Mouse (Mus musculus) megakaryocyte, embryonic 14.5 days (primary cell): Measurements from ENCODE around the gene Pgpep1. TPM values are rescaled to one million over a fixed set of nuclear protein-coding genes. Genes with fewer than 3 reads are reported as not detected.

Experiments used
- H3K27me3 ChIP-seq: replicated peaks from 2 replicates; pipeline ENCODE3; 2012; ENCODE audit warnings: inconsistent platforms
- H3K36me3 ChIP-seq: replicated peaks from 2 replicates; pipeline ENCODE3; 2012; ENCODE audit warnings: low read length, inconsistent platforms, mixed read lengths
- H3K4me1 ChIP-seq: 2 replicates; pipeline ENCODE4 v1.6.1; 2012; ENCODE audit warnings: inconsistent platforms
- H3K4me3 ChIP-seq: replicated peaks from 2 replicates; pipeline ENCODE3; 2012; ENCODE audit warnings: moderate library complexity, mild to moderate bottlenecking, inconsistent platforms
- H3K9me3 ChIP-seq: 2 replicates; pipeline ENCODE4 v1.6.1; 2012; ENCODE audit warnings: inconsistent platforms
- FLI1 ChIP-seq: IDR thresholded peaks from 2 replicates; pipeline ENCODE4 v1.6.1; 2012; ENCODE audit warnings: low read length, inconsistent platforms, mixed read lengths
- GATA1 ChIP-seq: IDR thresholded peaks from 3 replicates; pipeline ENCODE4 v1.6.1; 2012; ENCODE audit warnings: mixed read lengths, low read length, inconsistent platforms, borderline replicate concordance
- polyA plus RNA-seq: library from polyadenylated mRNA; stranded (reverse); fragments of >175 nt; gene quantifications from 2 replicates; pipeline ENCODE4 v1.2.3, GENCODE M21; 2012; ENCODE audit warnings: low replicate concordance; ENCODE audit not compliant: insufficient read depth

Pgpep1 gene
- polyA plus RNA-seq, 1 experiment = 10.5 TPM

DNA sequence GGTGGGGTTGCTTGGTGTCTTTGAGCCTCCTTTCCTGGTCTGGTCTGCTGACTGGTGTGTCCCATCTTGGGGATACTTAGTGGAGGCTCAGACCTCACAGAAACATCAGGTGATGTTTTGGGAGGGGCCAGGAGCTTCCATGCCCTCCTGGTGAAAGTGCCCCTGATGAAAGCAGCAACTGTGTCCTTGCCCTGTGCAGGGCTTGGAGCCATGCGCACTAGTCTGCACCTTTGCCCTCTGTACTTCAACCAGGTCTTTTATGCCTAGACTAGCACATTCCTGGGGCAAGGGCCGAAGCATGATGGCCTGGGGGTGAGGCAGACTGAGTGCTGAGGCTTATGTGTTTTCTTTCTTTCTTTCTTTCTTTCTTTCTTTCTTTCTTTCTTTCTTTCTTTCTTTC is 5.4 kb upstream of the Pgpep1 start:
- TF ChIP-seq GATA1 = no peak
- no peak for TF ChIP-seq FLI1
- no peaks in the 10 kb centered on the region for H3K36me3 ChIP-seq
- no peaks in the 10 kb centered on the region for H3K27me3 ChIP-seq
- no peaks in the 10 kb centered on the region for H3K9me3 ChIP-seq
- H3K4me1 ChIP-seq = peaks cover 23% of the 10 kb centered on the region
- no peak overlapping the region for H3K4me3 ChIP-seq

DNA sequence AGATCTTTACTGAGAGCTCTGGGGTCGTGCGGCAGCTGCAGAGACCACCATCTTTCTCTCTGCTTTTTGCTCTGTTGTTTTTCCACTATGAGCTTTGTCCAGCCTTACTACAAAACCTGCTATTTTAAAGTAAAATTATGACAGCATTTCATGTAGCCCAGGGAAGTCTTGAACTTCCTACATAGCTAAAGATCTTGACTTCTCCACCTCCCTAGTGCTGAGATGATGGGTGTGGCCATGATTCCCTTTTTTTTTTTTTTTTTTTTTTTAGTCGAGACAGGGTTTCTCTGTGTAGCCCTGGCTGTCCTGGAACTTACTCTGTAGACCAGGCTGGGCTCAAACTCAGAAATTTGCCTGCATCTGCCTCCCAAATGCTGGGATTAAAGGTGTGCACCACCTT is 4.4 kb upstream of the Pgpep1 start:
- H3K27me3 ChIP-seq = no peaks in the 10 kb centered on the region
- no peaks in the 10 kb centered on the region for H3K9me3 ChIP-seq
- TF ChIP-seq GATA1 (no peak), FLI1 (no peak)
- peaks cover 32% of the 10 kb centered on the region for H3K4me1 ChIP-seq
- no peaks in the 10 kb centered on the region for H3K36me3 ChIP-seq
- H3K4me3 ChIP-seq = no peak overlapping the region

DNA sequence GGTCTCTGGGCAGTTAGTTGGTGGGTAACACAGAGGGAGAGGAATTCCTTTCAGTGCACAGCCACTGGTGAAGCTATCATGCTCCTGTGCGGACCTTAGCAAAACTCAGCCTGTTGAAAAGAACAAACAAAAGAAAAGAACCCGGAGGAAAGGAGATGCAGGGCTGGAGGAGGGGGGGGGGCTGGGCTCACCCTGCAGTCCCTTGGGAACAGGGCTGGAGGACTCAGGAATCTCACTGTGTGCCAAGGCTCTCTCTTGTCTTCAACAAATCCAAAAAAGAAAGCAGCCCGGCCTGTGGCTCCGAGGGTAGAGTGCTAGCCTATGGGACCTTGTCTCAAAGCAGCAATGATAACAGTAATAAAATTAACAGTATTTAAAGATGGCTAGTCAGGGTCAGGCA is 3.5 kb upstream of the Pgpep1 start:
- H3K4me1 ChIP-seq = peaks cover 37% of the 10 kb centered on the region
- H3K4me3 ChIP-seq = no peak overlapping the region
- no peaks in the 10 kb centered on the region for H3K27me3 ChIP-seq
- no peaks in the 10 kb centered on the region for H3K9me3 ChIP-seq
- TF ChIP-seq FLI1 = no peak
- no peak for TF ChIP-seq GATA1
- H3K36me3 ChIP-seq = no peaks in the 10 kb centered on the region

DNA sequence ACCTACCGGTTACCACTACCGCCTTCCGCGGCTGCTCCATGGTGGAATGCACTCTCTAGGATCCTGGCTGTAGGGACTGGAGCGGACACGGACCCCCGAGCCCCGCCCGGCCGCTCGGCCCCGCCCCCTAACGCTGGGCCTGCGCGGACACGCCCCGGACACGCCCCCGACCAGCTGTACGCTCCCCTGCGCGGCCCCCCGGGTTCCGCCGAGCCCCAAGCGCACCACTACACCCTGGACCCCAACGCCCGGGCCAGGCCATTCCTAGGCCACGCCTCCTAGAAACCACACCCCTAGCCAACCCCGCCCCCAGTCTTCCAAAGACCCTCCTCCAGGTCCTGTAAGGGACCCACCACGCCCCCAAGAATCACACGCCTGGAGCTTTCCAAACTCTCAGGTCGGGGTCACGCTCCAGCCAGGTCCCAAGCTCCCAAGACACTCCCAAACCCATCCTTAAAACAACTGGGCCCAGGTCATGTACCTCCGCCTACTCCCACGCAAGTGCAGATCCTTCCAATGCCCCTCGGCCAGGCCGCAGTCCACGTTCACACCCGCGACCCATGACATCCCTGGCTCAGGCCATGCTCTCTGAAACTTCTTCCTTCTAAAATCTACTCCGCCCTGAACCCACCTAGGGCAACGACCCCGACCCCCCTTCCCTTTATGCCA is 450 bp downstream of the Pgpep1 start:
- Histone ChIP-seq H3K4me3 (peak overlapping the region; percentile 99), H3K36me3 (peaks cover 35% of the 10 kb centered on the region), H3K4me1 (peaks cover 47% of the 10 kb centered on the region), H3K27me3 (no peaks in the 10 kb centered on the region), H3K9me3 (no peaks in the 10 kb centered on the region)
- TF ChIP-seq GATA1 = no peak
- TF ChIP-seq FLI1 = no peak

DNA sequence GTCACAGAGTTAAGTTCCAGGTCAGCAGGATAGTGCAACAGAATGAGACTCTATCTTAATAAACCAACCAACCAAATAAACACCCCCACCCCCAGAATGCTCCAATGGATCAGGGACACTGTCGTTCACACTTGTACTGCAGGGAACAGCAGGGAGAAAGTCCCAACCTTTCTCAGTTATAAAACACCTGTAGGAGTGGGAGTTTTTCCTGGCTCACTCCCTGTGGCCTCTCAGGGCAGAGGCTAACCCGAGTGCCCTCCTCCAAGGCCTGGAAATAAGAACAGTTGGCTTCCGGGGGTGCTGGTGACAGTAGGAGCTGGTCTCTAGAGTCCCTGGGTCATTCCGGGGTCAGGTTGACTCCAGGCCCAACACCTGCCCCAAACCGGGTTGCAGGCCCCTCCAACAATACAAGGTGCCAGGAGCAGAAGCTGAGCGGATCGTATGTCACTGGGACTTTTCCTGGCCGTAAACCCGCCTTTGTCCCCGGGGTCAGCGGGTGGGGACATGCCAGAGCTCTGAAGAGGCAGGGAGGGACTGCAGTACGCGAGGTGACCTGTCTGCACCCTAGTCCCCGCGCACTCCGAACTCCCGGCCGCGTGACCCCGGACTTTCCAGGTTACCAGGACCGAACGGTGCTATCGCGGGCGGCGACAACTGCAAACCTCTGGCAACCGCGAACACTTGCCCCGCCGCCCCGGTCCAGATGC is 1.1 kb downstream of the Pgpep1 start:
- peaks cover 53% of the 10 kb centered on the region for H3K4me1 ChIP-seq
- TF ChIP-seq FLI1 = no peak
- no peak for TF ChIP-seq GATA1
- H3K9me3 ChIP-seq = no peaks in the 10 kb centered on the region

DNA sequence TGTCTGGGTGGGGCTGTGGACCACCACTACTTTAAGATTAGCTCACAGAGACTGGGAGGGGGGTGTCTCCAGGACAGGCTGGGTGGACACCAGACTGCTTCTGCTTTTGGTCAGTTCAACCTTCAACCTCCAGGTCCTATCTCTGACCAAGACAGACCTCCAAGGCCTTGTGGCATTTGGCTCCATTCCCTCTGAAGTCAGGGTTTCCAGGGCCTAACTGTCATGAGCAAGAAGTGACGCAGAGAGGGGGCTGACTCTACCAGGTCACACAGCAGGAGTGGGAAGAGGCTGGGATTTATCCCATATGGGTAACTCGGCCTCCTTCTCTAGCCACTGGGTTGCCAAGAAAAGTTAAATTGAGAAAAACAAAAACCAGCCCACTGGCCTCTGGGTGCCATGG is 2.4 kb downstream of the Pgpep1 start:
- TF ChIP-seq GATA1 = no peak
- TF ChIP-seq FLI1 = no peak
- H3K36me3 ChIP-seq = peaks cover 51% of the 10 kb centered on the region
- H3K27me3 ChIP-seq = no peaks in the 10 kb centered on the region
- H3K4me1 ChIP-seq = peaks cover 56% of the 10 kb centered on the region
- no peaks in the 10 kb centered on the region for H3K9me3 ChIP-seq
- peak overlapping the region; percentile 16 for H3K4me3 ChIP-seq

More for the DNA sequence above, 1.1 kb downstream of the Pgpep1 start:
- Histone ChIP-seq H3K27me3 (no peaks in the 10 kb centered on the region), H3K4me3 (peak overlapping the region; percentile 99), H3K36me3 (peaks cover 42% of the 10 kb centered on the region)

DNA sequence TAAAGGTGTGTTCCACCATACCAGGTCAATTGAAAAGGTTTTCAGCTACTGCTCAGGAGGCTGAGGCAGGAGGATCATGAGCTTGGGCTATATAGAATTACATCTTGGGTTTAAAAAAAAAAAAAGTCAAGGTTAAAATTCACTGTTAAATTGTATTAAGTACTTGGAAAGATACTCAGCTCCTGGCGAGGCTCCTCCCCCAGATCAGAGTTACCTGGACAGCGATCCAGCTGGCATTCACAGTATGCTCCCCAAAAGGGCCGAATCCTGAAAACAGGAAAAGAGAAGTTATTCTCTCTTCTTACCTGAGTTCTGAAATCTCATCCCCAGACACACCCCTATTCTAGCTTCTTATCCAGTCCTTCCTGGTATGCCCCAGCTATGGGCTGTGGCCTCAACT is 3.0 kb downstream of the Pgpep1 start:
- H3K4me1 ChIP-seq = peaks cover 60% of the 10 kb centered on the region
- no peak overlapping the region for H3K4me3 ChIP-seq
- TF ChIP-seq GATA1 = no peak
- H3K9me3 ChIP-seq = no peaks in the 10 kb centered on the region
- H3K36me3 ChIP-seq = peaks cover 56% of the 10 kb centered on the region
- no peaks in the 10 kb centered on the region for H3K27me3 ChIP-seq

DNA sequence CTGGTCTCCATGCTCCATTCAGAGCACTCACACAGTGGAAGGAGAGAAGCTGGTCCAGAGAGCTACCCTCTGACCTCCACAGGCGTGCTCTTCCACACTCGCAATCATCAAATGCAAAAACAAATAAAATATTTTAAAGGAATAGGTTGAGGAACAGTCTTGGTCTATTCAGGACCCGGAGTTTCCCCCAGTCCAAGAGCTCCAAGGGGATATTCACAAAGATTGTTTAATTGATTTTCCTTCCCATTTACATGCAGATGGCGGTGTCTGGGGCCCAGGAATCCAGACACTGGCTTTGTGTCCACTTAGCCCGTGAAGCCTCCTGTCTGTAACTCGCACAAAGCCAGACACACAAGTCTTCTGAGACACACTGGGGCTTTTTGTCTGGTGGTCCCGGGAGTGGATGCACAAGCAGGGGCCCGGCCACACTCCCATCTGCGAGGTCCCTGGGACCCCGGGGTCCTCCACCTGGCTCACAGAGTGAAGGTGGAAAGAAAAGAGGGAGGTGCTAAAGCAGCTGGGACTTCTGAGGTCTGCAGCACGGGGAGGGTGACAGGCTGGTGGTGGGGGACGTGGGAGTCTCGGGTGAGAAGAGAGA is 3.9 kb downstream of the Pgpep1 start:
- Histone ChIP-seq H3K4me3 (no peak overlapping the region), H3K4me1 (peaks cover 61% of the 10 kb centered on the region), H3K36me3 (peaks cover 66% of the 10 kb centered on the region), H3K27me3 (no peaks in the 10 kb centered on the region), H3K9me3 (no peaks in the 10 kb centered on the region)
- TF ChIP-seq GATA1 = no peak
- TF ChIP-seq FLI1 = no peak

DNA sequence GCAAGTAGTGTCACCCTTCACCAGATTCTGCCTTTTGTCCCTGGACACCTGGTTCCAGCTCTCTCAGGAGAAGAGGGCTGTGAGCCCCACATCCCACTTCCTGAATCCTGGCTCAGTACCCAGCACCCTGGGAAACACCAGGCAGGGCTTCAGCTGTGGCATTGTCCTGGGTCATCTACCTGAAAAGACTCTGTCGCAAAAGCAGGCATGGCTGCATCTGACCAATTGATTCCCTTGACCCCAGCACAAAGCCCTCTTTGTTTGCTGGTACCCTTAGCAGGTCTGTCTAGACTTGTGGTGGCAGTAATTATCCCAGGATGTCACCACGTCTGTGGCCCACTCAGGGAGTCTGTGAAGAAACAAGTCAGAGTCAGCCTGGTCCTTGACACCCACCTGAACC is 4.7 kb downstream of the Pgpep1 start:
- Histone ChIP-seq H3K4me3 (no peak overlapping the region), H3K9me3 (no peaks in the 10 kb centered on the region), H3K4me1 (peaks cover 63% of the 10 kb centered on the region), H3K27me3 (no peaks in the 10 kb centered on the region), H3K36me3 (peaks cover 74% of the 10 kb centered on the region)
- TF ChIP-seq FLI1 = no peak

DNA sequence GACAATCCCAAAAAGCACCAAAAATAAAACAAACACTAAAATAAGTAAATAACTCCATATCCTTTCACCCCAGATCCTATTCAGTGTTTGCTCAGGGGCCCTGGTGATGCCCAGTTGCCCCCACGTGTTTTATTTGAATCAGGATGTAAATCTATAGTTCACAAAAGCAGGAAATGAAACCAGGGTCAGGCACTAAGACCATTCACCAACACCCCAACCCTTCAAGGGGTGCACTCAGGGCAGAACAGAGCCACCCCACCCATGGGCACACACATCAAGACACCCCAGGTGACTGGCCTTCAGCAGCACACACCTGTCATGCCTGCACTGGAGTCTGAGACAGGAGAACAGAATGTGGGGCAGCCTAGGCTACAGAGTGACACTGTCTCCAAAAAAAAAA is 6.1 kb downstream of the Pgpep1 start:
- Histone ChIP-seq H3K4me3 (no peak overlapping the region), H3K36me3 (peaks cover 87% of the 10 kb centered on the region), H3K27me3 (no peaks in the 10 kb centered on the region), H3K4me1 (peaks cover 68% of the 10 kb centered on the region), H3K9me3 (no peaks in the 10 kb centered on the region)
- no peak for TF ChIP-seq FLI1
- TF ChIP-seq GATA1 = no peak

DNA sequence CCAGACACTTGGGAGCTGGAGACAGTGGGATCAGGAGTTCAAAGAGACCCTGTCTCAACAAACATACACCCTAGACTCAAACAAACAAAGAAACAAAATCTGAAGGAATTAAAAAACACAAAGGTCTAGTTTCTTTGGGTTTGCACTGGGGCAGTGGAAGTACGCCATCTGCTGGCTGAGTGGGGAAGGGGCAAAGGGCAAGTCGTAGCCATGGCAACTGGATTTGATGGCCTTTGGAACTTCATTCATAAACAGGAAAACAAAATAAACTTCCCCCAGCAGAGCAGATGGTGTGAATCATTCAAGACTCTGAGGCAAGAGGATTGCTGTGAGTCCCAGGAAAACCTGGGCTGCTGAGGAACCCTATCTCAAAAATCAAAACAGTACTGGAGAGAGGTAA is 7.0 kb downstream of the Pgpep1 start:
- Histone ChIP-seq H3K4me3 (no peak overlapping the region), H3K4me1 (peaks cover 68% of the 10 kb centered on the region), H3K27me3 (no peaks in the 10 kb centered on the region), H3K9me3 (no peaks in the 10 kb centered on the region), H3K36me3 (peaks cover 96% of the 10 kb centered on the region)
- no peak for TF ChIP-seq GATA1
- no peak for TF ChIP-seq FLI1
